Mouse (Mus musculus) brown adipose tissue, adult 24 weeks (tissue): ENCODE measurements around the gene Xdh. TPM values are rescaled to one million over a fixed set of nuclear protein-coding genes. Genes with fewer than 3 reads are reported as not detected.

ENCODE experiments used
- H3K27ac ChIP-seq: fragments of 200-500 bp; replicated peaks from 2 replicates; pipeline ENCODE4 v1.5.1; 2012; ENCODE audit warnings: low read depth, mild to moderate bottlenecking, low read length
- H3K4me1 ChIP-seq: fragments of 200-500 bp; 2 replicates; pipeline ENCODE4 v1.6.1; 2012; ENCODE audit warnings: low read length, mixed read lengths; ENCODE audit not compliant: control insufficient read depth, insufficient read depth, insufficient read length
- H3K4me3 ChIP-seq: fragments of 200-500 bp; 2 replicates; pipeline ENCODE4 v1.5.1; 2012; ENCODE audit warnings: low read depth, mild to moderate bottlenecking, low read length, moderate library complexity; ENCODE audit not compliant: insufficient read depth
- polyA plus RNA-seq: library from polyadenylated mRNA; stranded (reverse); fragments of >200 nt; gene quantifications from 2 replicates; pipeline ENCODE4 v1.2.4, GENCODE M21; 2012; ENCODE audit not compliant: missing spikeins, insufficient read depth, insufficient read length

Xdh gene
- 46.7 and 49.3 TPM in 2 replicates for polyA plus RNA-seq

GRCm38 (mm10) chr17:73950062-73950735 is at the start of gene Xdh:
TSS of gene Xdh (minus strand) at chr17:73950196.
- peak within 1 kb of the TSS; percentile 91 for H3K27ac ChIP-seq
- H3K4me1 ChIP-seq, result peaks cover 22% of the 10 kb centered on the region
- H3K4me3 ChIP-seq, result peak within 1 kb of the TSS; percentile 70

- Histone ChIP-seq H3K4me3 (no peak overlapping the region), H3K27ac (no peak overlapping the region), H3K4me1 (peaks cover 5% of the 10 kb centered on the region; the same call in 1 of the 2 replicates)
These were observed 46.1 kb upstream of the Xdh start for GRCm38 (mm10) chr17:73995907-73996645.

- peak overlapping the region; percentile 89 for H3K27ac ChIP-seq
- no peak overlapping the region for H3K4me3 ChIP-seq
- H3K4me1 ChIP-seq, result peaks cover 27% of the 10 kb centered on the region; the same call in 1 of the 2 replicates
These were observed 41.3 kb upstream of the Xdh start for GRCm38 (mm10) chr17:73991264-73991663.

GRCm38 (mm10) chr17:73986571-73986970 is 36.6 kb upstream of the Xdh start:
- peak overlapping the region; percentile 62 for H3K27ac ChIP-seq
- H3K4me1 ChIP-seq, result peaks cover 34% of the 10 kb centered on the region; the same call in 1 of the 2 replicates
- H3K4me3 ChIP-seq, result no peak overlapping the region

GRCm38 (mm10) chr17:73985936-73986335 is 35.9 kb upstream of the Xdh start:
- Histone ChIP-seq H3K4me1 (peaks cover 33% of the 10 kb centered on the region; the same call in 1 of the 2 replicates), H3K27ac (0 out of 2 replicates have a peak overlapping the region, but pooled peaks have one; percentile 29), H3K4me3 (no peak overlapping the region)

GRCm38 (mm10) chr17:73984508-73984907 is 34.5 kb upstream of the Xdh start:
- Histone ChIP-seq H3K4me3 (no peak overlapping the region), H3K27ac (no peak overlapping the region), H3K4me1 (peaks cover 22% of the 10 kb centered on the region; the same call in 1 of the 2 replicates)

- Histone ChIP-seq H3K4me1 (peaks cover 17% of the 10 kb centered on the region; the same call in 1 of the 2 replicates), H3K4me3 (no peak overlapping the region), H3K27ac (no peak overlapping the region)
These were observed 32.9 kb upstream of the Xdh start for GRCm38 (mm10) chr17:73982871-73983270.

- Histone ChIP-seq H3K27ac (peak overlapping the region; percentile 16), H3K4me1 (peaks cover 18% of the 10 kb centered on the region), H3K4me3 (no peak overlapping the region)
These were observed 26.1 kb upstream of the Xdh start for GRCm38 (mm10) chr17:73976066-73976465.

- Histone ChIP-seq H3K4me3 (no peak overlapping the region), H3K4me1 (peaks cover 28% of the 10 kb centered on the region), H3K27ac (peak overlapping the region; percentile 35)
These were observed 22.7 kb upstream of the Xdh start for GRCm38 (mm10) chr17:73972648-73973047.

GRCm38 (mm10) chr17:73971291-73971690 is 21.3 kb upstream of the Xdh start:
- Histone ChIP-seq H3K4me1 (peaks cover 28% of the 10 kb centered on the region), H3K27ac (peak overlapping the region; percentile 90), H3K4me3 (no peak overlapping the region)

- H3K4me1 ChIP-seq, result peaks cover 28% of the 10 kb centered on the region
- peak overlapping the region; percentile 90 for H3K27ac ChIP-seq
- H3K4me3 ChIP-seq, result no peak overlapping the region
These were observed 20.5 kb upstream of the Xdh start for GRCm38 (mm10) chr17:73970361-73971027.

- Histone ChIP-seq H3K4me1 (peaks cover 22% of the 10 kb centered on the region; the same call in 1 of the 2 replicates), H3K4me3 (no peak overlapping the region), H3K27ac (no peak overlapping the region)
These were observed 14.9 kb upstream of the Xdh start for GRCm38 (mm10) chr17:73964856-73965255.

- Histone ChIP-seq H3K4me1 (peaks cover 17% of the 10 kb centered on the region; the same call in 1 of the 2 replicates), H3K4me3 (no peak overlapping the region), H3K27ac (peak overlapping the region; percentile 92)
These were observed 12.6 kb upstream of the Xdh start for GRCm38 (mm10) chr17:73962628-73963043.

- peaks cover 17% of the 10 kb centered on the region; the same call in 1 of the 2 replicates for H3K4me1 ChIP-seq
- no peak overlapping the region for H3K4me3 ChIP-seq
- H3K27ac ChIP-seq, result peak overlapping the region; percentile 86
These were observed 11.9 kb upstream of the Xdh start for GRCm38 (mm10) chr17:73961801-73962403.
